Mouse (Mus musculus) heart, postnatal 0 days (tissue): Measurements from ENCODE around the gene Zscan20. TPM values are rescaled to one million over a fixed set of nuclear protein-coding genes. Genes with fewer than 3 reads are reported as not detected.

ENCODE experiments used
- ATAC-seq: fragments of 200-750 bp; cut with Nextera tagmentation; 2 replicates; pipeline ENCODE4 v1.8.0; 2017; ENCODE audit warnings: low read depth, moderate number of reproducible peaks, moderate library complexity; ENCODE audit not compliant: insufficient read depth
- DNase-seq: peaks from one replicate; pipeline ENCODE4 v3.0.0-alpha.2; 2016; ENCODE audit warnings: low spot score
- H3K27ac ChIP-seq: fragments of 300-500 bp; sonication (generic); 2 replicates; pipeline ENCODE4 v1.5.1; 2014; ENCODE audit warnings: low read depth, mild to moderate bottlenecking
- H3K27me3 ChIP-seq: fragments of 300-500 bp; sonication (generic); 2 replicates; pipeline ENCODE4 v1.6.1; 2014; ENCODE audit warnings: low read length, mixed read lengths; ENCODE audit not compliant: control insufficient read depth, insufficient read depth
- H3K36me3 ChIP-seq: fragments of 300-500 bp; sonication (generic); replicated peaks from 2 replicates; pipeline ENCODE4 v1.6.1; 2014; ENCODE audit warnings: low read length, mixed read lengths; ENCODE audit not compliant: control insufficient read depth, insufficient read depth
- H3K4me1 ChIP-seq: fragments of 300-500 bp; sonication (generic); 2 replicates; pipeline ENCODE4 v1.6.1; 2014; ENCODE audit warnings: antibody characterized with exemption; ENCODE audit not compliant: control insufficient read depth, insufficient read depth
- H3K4me2 ChIP-seq: fragments of 300-500 bp; sonication (generic); 2 replicates; pipeline ENCODE4 v1.6.1; 2014; ENCODE audit warnings: low read depth, mild to moderate bottlenecking, low read length, moderate library complexity
- H3K4me3 ChIP-seq: fragments of 300-500 bp; sonication (generic); 2 replicates; pipeline ENCODE4 v1.5.1; 2014; ENCODE audit warnings: low read depth, low read length
- H3K9ac ChIP-seq: fragments of 300-500 bp; sonication (generic); replicated peaks from 2 replicates; pipeline ENCODE4 v1.6.1; 2014; ENCODE audit warnings: low read depth, low read length, mixed read lengths
- H3K9me3 ChIP-seq: fragments of 300-500 bp; sonication (generic); replicated peaks from 2 replicates; pipeline ENCODE4 v1.6.1; 2016; ENCODE audit warnings: low read length; ENCODE audit not compliant: control insufficient read depth
- CTCF ChIP-seq: IDR thresholded peaks from 2 replicates; pipeline ENCODE4 v1.5.1; 2016; ENCODE audit warnings: antibody characterized with exemption, control low read depth, low read depth
- EP300 ChIP-seq: IDR thresholded peaks from 2 replicates; pipeline ENCODE4 v1.6.1; 2016; ENCODE audit warnings: antibody characterized with exemption, low read depth
- WGBS: fragments of 180-500 bp; shearing (Covaris S2); extraction: QIAGEN DNeasy Blood & Tissue Kit; methylation state at CpG from one replicate; pipeline ENCODE4 v1.1.7; 2014; 5-methylcytosine and 5-hydroxymethylcytosine counted together
- polyA plus RNA-seq: library from polyadenylated mRNA; unstranded; fragments of >200 nt; fragmentation: Nextera tagmentation; extraction: Ambion mirVana; gene quantifications from 2 replicates; pipeline ENCODE4 v1.2.1, GENCODE M21; 2015
- total RNA-seq: library from RNA; depleted of rRNA; stranded (reverse); fragments of >200 nt; gene quantifications from 2 replicates; pipeline ENCODE4 v1.2.3, GENCODE M21; 2014; ENCODE audit warnings: low replicate concordance

Gene Zscan20
- total and polyA plus RNA-seq, 2 experiments from 2014 or later = 0.86 to 27.0 TPM

DNA sequence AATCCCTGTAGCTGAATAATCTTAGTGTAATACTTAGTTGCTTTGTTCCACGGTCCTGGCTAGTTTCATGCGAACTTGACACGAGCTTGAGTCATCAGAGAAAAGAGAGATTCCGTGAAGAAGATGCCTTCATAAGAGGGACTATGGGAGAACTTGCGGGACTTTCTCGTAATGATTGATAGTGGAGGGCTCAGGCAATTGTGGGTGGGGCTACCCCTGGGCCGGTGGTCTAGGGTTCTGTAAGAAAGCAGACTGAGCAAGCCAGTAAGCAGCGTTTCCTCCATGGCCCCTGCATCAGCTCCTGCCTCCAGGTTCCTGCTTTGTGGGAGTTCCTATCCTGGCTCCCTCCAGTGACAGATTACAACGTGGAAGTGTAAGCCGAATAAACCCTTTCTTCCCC, 808 bp upstream of the Zscan20 start:
- Histone ChIP-seq H3K9me3 (no peaks in the 10 kb centered on the region), H3K4me1 (0 out of 2 replicates have a peak, but pooled peaks cover 8% of the 10 kb centered on the region), H3K36me3 (no peaks in the 10 kb centered on the region), H3K27ac (no peak overlapping the region), H3K9ac (no peak overlapping the region), H3K4me3 (peak overlapping the region; percentile 63), H3K27me3 (no peaks in the 10 kb centered on the region), H3K4me2 (peak overlapping the region; percentile 73)
- WGBS = 23% methylated on average over 10 of the region's 10 CpGs
- TF ChIP-seq EP300 = no peak
- DNase-seq (no peak), ATAC-seq (no peak)

DNA sequence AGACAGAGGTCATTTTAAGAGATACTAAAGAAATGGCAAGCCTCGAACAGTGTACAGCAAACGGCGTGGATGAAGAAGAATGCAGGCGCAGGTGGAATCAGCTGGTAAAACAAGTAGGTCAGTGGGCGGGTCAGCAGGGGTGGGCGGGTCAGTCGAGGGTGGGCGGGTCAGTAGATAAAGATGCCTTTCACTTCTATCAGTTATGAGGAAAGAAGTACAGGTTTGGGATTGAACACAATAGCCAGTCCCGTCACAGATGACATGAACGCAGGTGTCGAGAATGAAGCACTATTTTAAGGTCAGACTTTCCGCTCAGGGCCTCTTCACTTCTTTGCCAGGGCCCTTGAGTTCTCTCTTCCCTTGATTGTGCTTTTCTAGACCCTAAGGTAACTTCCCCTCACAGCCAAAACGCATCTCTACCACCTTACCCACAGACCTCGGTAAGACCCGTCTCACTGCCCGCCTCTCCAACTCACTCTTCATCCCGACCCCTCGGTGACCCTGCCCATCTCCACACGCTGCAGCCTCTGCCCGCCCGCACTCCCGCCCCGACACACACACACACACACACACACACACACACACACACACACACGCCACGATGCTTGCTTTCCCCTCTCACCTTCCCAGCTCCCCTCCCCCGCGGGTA, 498 bp downstream of the Zscan20 start:
- Histone ChIP-seq H3K4me1 (0 out of 2 replicates have a peak, but pooled peaks cover 8% of the 10 kb centered on the region), H3K9me3 (no peaks in the 10 kb centered on the region), H3K36me3 (peaks cover 1% of the 10 kb centered on the region; the same call in 1 of the 2 replicates), H3K9ac (peak overlapping the region; percentile 49), H3K27me3 (no peaks in the 10 kb centered on the region), H3K4me2 (peak overlapping the region; percentile 73), H3K27ac (peak overlapping the region; percentile 40; the same call in 1 of the 2 replicates), H3K4me3 (peak overlapping the region; percentile 63)
- DNase-seq = no peak
- WGBS = 6% methylated on average over 24 of the region's 27 CpGs
- ATAC-seq = peak; percentile 18
- no peak for TF ChIP-seq CTCF
- TF ChIP-seq EP300 = no peak

DNA sequence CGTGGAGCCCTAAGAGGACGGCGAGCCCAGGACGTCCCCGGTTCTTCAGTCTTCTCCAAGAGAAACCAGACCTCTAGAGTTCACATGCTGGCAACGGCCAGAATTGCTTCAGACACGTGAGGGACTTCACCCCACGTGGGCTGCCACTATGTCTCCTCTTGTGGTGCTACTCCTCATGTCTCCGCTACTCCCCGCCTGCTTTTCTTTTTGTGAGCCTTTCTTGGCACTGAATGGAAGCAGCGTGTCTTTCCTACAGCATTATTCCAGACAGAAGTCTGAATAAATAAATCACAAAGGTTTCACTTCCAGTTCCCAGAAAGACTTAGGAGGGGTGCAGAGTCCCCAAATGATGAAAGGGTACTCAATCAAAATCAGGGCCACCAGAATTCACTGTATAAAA, 2.2 kb downstream of the Zscan20 start:
- no peak for TF ChIP-seq CTCF
- no peak for TF ChIP-seq EP300
- Histone ChIP-seq H3K4me1 (0 out of 2 replicates have a peak, but pooled peaks cover 8% of the 10 kb centered on the region), H3K9ac (no peak overlapping the region), H3K9me3 (no peaks in the 10 kb centered on the region), H3K27me3 (no peaks in the 10 kb centered on the region), H3K27ac (no peak overlapping the region), H3K36me3 (peaks cover 18% of the 10 kb centered on the region), H3K4me2 (peak overlapping the region; percentile 26), H3K4me3 (no peak overlapping the region)
- 50% methylated on average over 11 of the region's 11 CpGs for WGBS
- DNase-seq (no peak), ATAC-seq (no peak)

DNA sequence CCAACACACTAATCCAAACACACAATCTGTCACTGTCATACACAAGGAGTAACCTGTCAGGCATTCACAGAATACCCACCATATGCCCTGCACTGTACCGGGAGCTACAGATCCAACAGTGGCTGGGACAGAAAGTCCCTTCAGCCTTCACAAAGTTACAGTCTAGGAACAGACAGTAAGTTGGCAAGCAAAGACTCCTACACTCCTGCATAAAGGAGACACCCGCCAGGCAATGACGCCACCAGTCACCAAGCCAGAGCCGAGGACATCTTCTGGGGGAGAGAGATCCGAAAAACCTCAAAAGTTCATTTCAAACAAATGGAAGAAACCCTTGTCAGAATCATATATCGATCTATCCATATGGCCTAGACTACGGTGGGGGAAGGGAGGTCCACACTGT, 3.3 kb downstream of the Zscan20 start:
- DNase-seq = no peak
- TF ChIP-seq CTCF (no peak), EP300 (no peak)
- 91% methylated on average over 7 of the region's 7 CpGs for WGBS
- Histone ChIP-seq H3K4me1 (0 out of 2 replicates have a peak, but pooled peaks cover 8% of the 10 kb centered on the region), H3K27me3 (no peaks in the 10 kb centered on the region), H3K9me3 (no peaks in the 10 kb centered on the region), H3K27ac (no peak overlapping the region), H3K4me3 (no peak overlapping the region), H3K9ac (no peak overlapping the region), H3K36me3 (peaks cover 18% of the 10 kb centered on the region), H3K4me2 (no peak overlapping the region)
- ATAC-seq = no peak

DNA sequence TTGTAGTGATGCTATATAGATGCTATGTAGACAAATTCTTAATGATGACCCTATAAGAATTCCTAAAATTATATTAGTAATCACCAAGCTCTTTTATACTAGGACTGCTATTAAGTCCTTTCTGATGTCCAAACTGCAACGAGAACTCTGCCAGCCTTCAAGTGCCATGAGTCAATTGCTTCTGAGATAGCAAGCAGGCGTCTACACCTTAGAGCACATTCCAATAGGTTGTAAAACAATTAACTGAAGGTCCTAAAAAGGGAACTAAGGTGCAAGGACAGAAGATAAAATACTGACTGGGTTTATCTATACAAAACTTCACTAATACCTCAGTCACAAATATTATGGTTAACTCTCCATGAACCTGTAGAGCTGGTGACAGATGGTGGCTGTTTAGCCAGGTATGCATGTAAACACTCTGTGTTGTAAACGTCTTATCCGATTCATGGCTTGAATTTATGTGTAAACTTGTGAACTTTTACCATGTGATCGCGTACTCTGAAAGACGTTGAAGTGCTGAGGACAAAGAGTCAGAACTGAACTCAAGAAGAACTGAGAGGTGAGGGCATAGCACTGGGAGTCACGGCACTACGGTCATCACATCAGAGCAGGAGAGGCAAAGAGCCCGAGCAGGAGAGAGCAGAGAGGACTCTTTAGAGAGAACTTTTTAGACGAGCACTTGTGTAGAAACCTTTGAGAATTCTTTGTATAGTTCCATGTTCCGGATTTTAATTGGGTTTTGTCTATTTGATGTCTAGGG, 11.9 kb downstream of the Zscan20 start:
- no peak for TF ChIP-seq EP300
- no peak for TF ChIP-seq CTCF
- no peak overlapping the region for H3K4me2 ChIP-seq
- no peaks in the 10 kb centered on the region for H3K27me3 ChIP-seq
- no peak for DNase-seq
- no peak for ATAC-seq
- H3K4me3 ChIP-seq = no peak overlapping the region
- peaks cover 3% of the 10 kb centered on the region for H3K36me3 ChIP-seq
- 61% methylated on average over 12 of the region's 12 CpGs for WGBS
- H3K27ac ChIP-seq = no peak overlapping the region
- no peaks in the 10 kb centered on the region for H3K4me1 ChIP-seq
- no peaks in the 10 kb centered on the region for H3K9me3 ChIP-seq
- H3K9ac ChIP-seq = no peak overlapping the region
